Mouse (Mus musculus) hindbrain, embryonic 12.5 days (tissue): ENCODE measurements around the gene Sdhaf1. TPM values are rescaled to one million over a fixed set of nuclear protein-coding genes. Genes with fewer than 3 reads are reported as not detected.

ENCODE experiments used
- ATAC-seq: fragments of 200-750 bp; cut with Nextera tagmentation; 2 replicates; pipeline ENCODE4 v1.8.0; 2017; ENCODE audit warnings: moderate TSS enrichment; ENCODE audit not compliant: low FRiP score
- H3K27ac ChIP-seq: fragments of 300-500 bp; sonication (generic); 2 replicates; pipeline ENCODE4 v1.5.1; 2016; ENCODE audit warnings: mild to moderate bottlenecking
- H3K27me3 ChIP-seq: fragments of 300-500 bp; sonication (generic); 2 replicates; pipeline ENCODE4 v1.6.1; 2016; ENCODE audit warnings: mild to moderate bottlenecking
- H3K36me3 ChIP-seq: fragments of 300-500 bp; sonication (generic); 2 replicates; pipeline ENCODE4 v1.6.1; 2016; ENCODE audit warnings: mild to moderate bottlenecking
- H3K4me1 ChIP-seq: fragments of 300-500 bp; sonication (generic); 2 replicates; pipeline ENCODE4 v1.6.1; 2016
- H3K4me2 ChIP-seq: fragments of 300-500 bp; sonication (generic); replicated peaks from 2 replicates; pipeline ENCODE4 v1.6.1; 2016; ENCODE audit warnings: mild to moderate bottlenecking
- H3K4me3 ChIP-seq: fragments of 300-500 bp; sonication (generic); 2 replicates; pipeline ENCODE4 v1.5.1; 2016; ENCODE audit warnings: mild to moderate bottlenecking
- H3K9ac ChIP-seq: fragments of 300-500 bp; sonication (generic); 2 replicates; pipeline ENCODE4 v1.6.1; 2016; ENCODE audit warnings: mild to moderate bottlenecking, moderate library complexity
- H3K9me3 ChIP-seq: fragments of 300-500 bp; sonication (generic); replicated peaks from 2 replicates; pipeline ENCODE4 v1.6.1; 2016; ENCODE audit warnings: mild to moderate bottlenecking
- WGBS: fragments of 180-500 bp; shearing (Covaris S2); methylation state at CpG from one replicate; pipeline ENCODE4 v1.1.7; 2016; 5-methylcytosine and 5-hydroxymethylcytosine counted together
- polyA plus RNA-seq: library from polyadenylated mRNA; unstranded; fragments of >200 nt; fragmentation: Nextera tagmentation; extraction: Ambion mirVana; gene quantifications from 2 replicates; pipeline ENCODE4 v1.2.1, GENCODE M21; 2016

Sdhaf1 gene
- polyA plus RNA-seq, 1 experiment from 2014 or later, result 23.4 TPM

GRCm38 (mm10) chr7:30339432-30340109, 15.9 kb upstream of the Sdhaf1 start:
- peaks cover 19% of the 10 kb centered on the region for H3K27me3 ChIP-seq
- H3K9me3 ChIP-seq, result no peaks in the 10 kb centered on the region
- WGBS, result 75% methylated on average over 5 of the region's 5 CpGs
- no peak overlapping the region for H3K9ac ChIP-seq
- H3K27ac ChIP-seq, result no peak overlapping the region
- no peaks in the 10 kb centered on the region for H3K36me3 ChIP-seq
- no peak overlapping the region for H3K4me2 ChIP-seq
- ATAC-seq, result no peak
- no peak overlapping the region for H3K4me3 ChIP-seq
- H3K4me1 ChIP-seq, result no peaks in the 10 kb centered on the region

- no peak overlapping the region for H3K4me3 ChIP-seq
- no peak overlapping the region for H3K9ac ChIP-seq
- H3K36me3 ChIP-seq, result no peaks in the 10 kb centered on the region
- H3K4me1 ChIP-seq, result peaks cover 9% of the 10 kb centered on the region
- peaks cover 29% of the 10 kb centered on the region for H3K27me3 ChIP-seq
- no peaks in the 10 kb centered on the region for H3K9me3 ChIP-seq
- no peak overlapping the region for H3K27ac ChIP-seq
- H3K4me2 ChIP-seq, result no peak overlapping the region
- 3% methylated on average over 9 of the region's 9 CpGs for WGBS
- peak; percentile 23; the same call in 1 of the 2 replicates for ATAC-seq
Observed at GRCm38 (mm10) chr7:30336384-30336783, 12.7 kb upstream of the Sdhaf1 start.

- H3K4me1 ChIP-seq, result peaks cover 10% of the 10 kb centered on the region
- H3K4me3 ChIP-seq, result no peak overlapping the region
- H3K9me3 ChIP-seq, result no peaks in the 10 kb centered on the region
- no peaks in the 10 kb centered on the region for H3K36me3 ChIP-seq
- H3K4me2 ChIP-seq, result no peak overlapping the region
- ATAC-seq, result no peak
- no peak overlapping the region for H3K27ac ChIP-seq
- peaks cover 29% of the 10 kb centered on the region for H3K27me3 ChIP-seq
- H3K9ac ChIP-seq, result no peak overlapping the region
- WGBS, result 83% methylated on average over 6 of the region's 6 CpGs
Observed at GRCm38 (mm10) chr7:30335688-30336087, 12.0 kb upstream of the Sdhaf1 start.

- no peaks in the 10 kb centered on the region for H3K9me3 ChIP-seq
- H3K9ac ChIP-seq, result no peak overlapping the region
- H3K4me3 ChIP-seq, result no peak overlapping the region
- no peaks in the 10 kb centered on the region for H3K36me3 ChIP-seq
- H3K4me2 ChIP-seq, result no peak overlapping the region
- H3K4me1 ChIP-seq, result peaks cover 10% of the 10 kb centered on the region
- ATAC-seq, result no peak
- H3K27ac ChIP-seq, result no peak overlapping the region
- peaks cover 29% of the 10 kb centered on the region for H3K27me3 ChIP-seq
- WGBS, result 60% methylated on average over 5 of the region's 5 CpGs
Observed at GRCm38 (mm10) chr7:30334563-30334962, 10.9 kb upstream of the Sdhaf1 start.

- Histone ChIP-seq H3K27ac (no peak overlapping the region), H3K4me2 (no peak overlapping the region), H3K4me3 (no peak overlapping the region), H3K9ac (no peak overlapping the region), H3K4me1 (peaks cover 10% of the 10 kb centered on the region), H3K27me3 (peaks cover 28% of the 10 kb centered on the region), H3K36me3 (no peaks in the 10 kb centered on the region), H3K9me3 (no peaks in the 10 kb centered on the region)
- 60% methylated on average over 4 of the region's 4 CpGs for WGBS
- 0 out of 2 replicates have a peak, but pooled peaks have one; percentile 15 for ATAC-seq
Observed at GRCm38 (mm10) chr7:30333436-30333835, 9.7 kb upstream of the Sdhaf1 start.

GRCm38 (mm10) chr7:30332622-30333259, 9.0 kb upstream of the Sdhaf1 start:
- peaks cover 31% of the 10 kb centered on the region for H3K27me3 ChIP-seq
- no peak for ATAC-seq
- H3K4me2 ChIP-seq, result peak overlapping the region; percentile 48; the same call in 1 of the 2 replicates
- no peaks in the 10 kb centered on the region for H3K36me3 ChIP-seq
- no peak overlapping the region for H3K27ac ChIP-seq
- peaks cover 10% of the 10 kb centered on the region for H3K4me1 ChIP-seq
- H3K9me3 ChIP-seq, result no peaks in the 10 kb centered on the region
- no peak overlapping the region for H3K4me3 ChIP-seq
- WGBS, result 70% methylated on average over 18 of the region's 18 CpGs
- no peak overlapping the region for H3K9ac ChIP-seq

GRCm38 (mm10) chr7:30331887-30332286, 8.2 kb upstream of the Sdhaf1 start:
- Histone ChIP-seq H3K4me2 (peak overlapping the region; percentile 48), H3K4me1 (peaks cover 14% of the 10 kb centered on the region), H3K27me3 (peaks cover 31% of the 10 kb centered on the region), H3K36me3 (no peaks in the 10 kb centered on the region), H3K4me3 (peak overlapping the region; percentile 8), H3K27ac (peak overlapping the region; percentile 12), H3K9me3 (no peaks in the 10 kb centered on the region), H3K9ac (peak overlapping the region; percentile 18; the same call in 1 of the 2 replicates)
- ATAC-seq, result peak; percentile 96
- WGBS, result 4% methylated on average over 13 of the region's 13 CpGs

GRCm38 (mm10) chr7:30328379-30328778, 4.7 kb upstream of the Sdhaf1 start:
- no peaks in the 10 kb centered on the region for H3K36me3 ChIP-seq
- 0 out of 2 replicates have a peak, but pooled peaks cover 4% of the 10 kb centered on the region for H3K9me3 ChIP-seq
- 58% methylated on average over 10 of the region's 10 CpGs for WGBS
- no peak for ATAC-seq
- no peak overlapping the region for H3K4me3 ChIP-seq
- peaks cover 10% of the 10 kb centered on the region for H3K4me1 ChIP-seq
- H3K9ac ChIP-seq, result peak overlapping the region; percentile 8; the same call in 1 of the 2 replicates
- H3K27ac ChIP-seq, result no peak overlapping the region
- H3K27me3 ChIP-seq, result peaks cover 8% of the 10 kb centered on the region
- H3K4me2 ChIP-seq, result no peak overlapping the region

GRCm38 (mm10) chr7:30327140-30327539, 3.4 kb upstream of the Sdhaf1 start:
- H3K9ac ChIP-seq, result no peak overlapping the region
- H3K27me3 ChIP-seq, result peaks cover 7% of the 10 kb centered on the region
- 59% methylated on average over 15 of the region's 15 CpGs for WGBS
- H3K27ac ChIP-seq, result no peak overlapping the region
- no peak overlapping the region for H3K4me3 ChIP-seq
- 0 out of 2 replicates have a peak, but pooled peaks cover 4% of the 10 kb centered on the region for H3K9me3 ChIP-seq
- no peaks in the 10 kb centered on the region for H3K36me3 ChIP-seq
- H3K4me1 ChIP-seq, result peaks cover 13% of the 10 kb centered on the region
- no peak for ATAC-seq
- H3K4me2 ChIP-seq, result no peak overlapping the region

- Histone ChIP-seq H3K9me3 (0 out of 2 replicates have a peak, but pooled peaks cover 4% of the 10 kb centered on the region), H3K4me2 (no peak overlapping the region), H3K9ac (no peak overlapping the region), H3K27ac (no peak overlapping the region), H3K36me3 (no peaks in the 10 kb centered on the region), H3K4me3 (no peak overlapping the region), H3K27me3 (peaks cover 7% of the 10 kb centered on the region), H3K4me1 (peaks cover 11% of the 10 kb centered on the region)
- no peak for ATAC-seq
Observed at GRCm38 (mm10) chr7:30326427-30326826, 2.7 kb upstream of the Sdhaf1 start.

GRCm38 (mm10) chr7:30325364-30325763, 1.7 kb upstream of the Sdhaf1 start:
- H3K4me1 ChIP-seq, result peaks cover 16% of the 10 kb centered on the region
- ATAC-seq, result no peak

GRCm38 (mm10) chr7:30324300-30324944, 727 bp upstream of the Sdhaf1 start:
- H3K27ac ChIP-seq, result no peak overlapping the region
- WGBS, result 85% methylated on average over 5 of the region's 5 CpGs

More at GRCm38 (mm10) chr7:30325364-30325763, 1.7 kb upstream of the Sdhaf1 start:
- 0 out of 2 replicates have a peak, but pooled peaks cover 4% of the 10 kb centered on the region for H3K9me3 ChIP-seq
- H3K4me2 ChIP-seq, result no peak overlapping the region
- WGBS, result 44% methylated on average over 2 of the region's 2 CpGs
- peaks cover 7% of the 10 kb centered on the region for H3K27me3 ChIP-seq
- H3K4me3 ChIP-seq, result no peak overlapping the region
- H3K27ac ChIP-seq, result no peak overlapping the region
- no peak overlapping the region for H3K9ac ChIP-seq
- no peaks in the 10 kb centered on the region for H3K36me3 ChIP-seq

More at GRCm38 (mm10) chr7:30324300-30324944, 727 bp upstream of the Sdhaf1 start:
- ATAC-seq, result no peak
- H3K4me2 ChIP-seq, result no peak overlapping the region
- no peak overlapping the region for H3K9ac ChIP-seq
- H3K4me1 ChIP-seq, result peaks cover 16% of the 10 kb centered on the region
- peaks cover 7% of the 10 kb centered on the region for H3K27me3 ChIP-seq
- H3K9me3 ChIP-seq, result 0 out of 2 replicates have a peak, but pooled peaks cover 4% of the 10 kb centered on the region
- H3K36me3 ChIP-seq, result no peaks in the 10 kb centered on the region
- H3K4me3 ChIP-seq, result no peak overlapping the region
